Mouse (Mus musculus) heart, embryonic 15.5 days (tissue): ENCODE results near the gene Ubr3. TPM values are rescaled to one million over a fixed set of nuclear protein-coding genes. Genes with fewer than 3 reads are reported as not detected.

Experiments
- ATAC-seq: fragments of 200-750 bp; cut with Nextera tagmentation; replicated peaks from 2 replicates; pipeline ENCODE4 v1.8.0; 2017; ENCODE audit warnings: low read depth, moderate TSS enrichment; ENCODE audit not compliant: insufficient number of reproducible peaks, insufficient read depth, low FRiP score
- H3K27ac ChIP-seq: fragments of 300-500 bp; sonication (generic); 2 replicates; pipeline ENCODE4 v1.5.1; 2015; ENCODE audit warnings: mild to moderate bottlenecking, inconsistent platforms
- H3K27me3 ChIP-seq: fragments of 300-500 bp; sonication (generic); 2 replicates; pipeline ENCODE4 v1.6.1; 2015; ENCODE audit warnings: inconsistent platforms
- H3K36me3 ChIP-seq: fragments of 300-500 bp; sonication (generic); 2 replicates; pipeline ENCODE4 v1.6.1; 2015; ENCODE audit warnings: mild to moderate bottlenecking, inconsistent platforms
- H3K4me1 ChIP-seq: fragments of 300-500 bp; sonication (generic); replicated peaks from 2 replicates; pipeline ENCODE4 v1.6.1; 2015; ENCODE audit warnings: inconsistent platforms
- H3K4me2 ChIP-seq: fragments of 300-500 bp; sonication (generic); 2 replicates; pipeline ENCODE4 v1.6.1; 2015; ENCODE audit warnings: inconsistent platforms, mild to moderate bottlenecking, moderate library complexity
- H3K4me3 ChIP-seq: fragments of 300-500 bp; sonication (generic); 2 replicates; pipeline ENCODE4 v1.5.1; 2015; ENCODE audit warnings: mild to moderate bottlenecking, inconsistent platforms
- H3K9ac ChIP-seq: fragments of 300-500 bp; sonication (generic); 2 replicates; pipeline ENCODE4 v1.6.1; 2015; ENCODE audit warnings: mild to moderate bottlenecking, inconsistent platforms
- H3K9me3 ChIP-seq: fragments of 300-500 bp; sonication (generic); replicated peaks from 2 replicates; pipeline ENCODE4 v1.6.1; 2016; ENCODE audit warnings: inconsistent platforms
- WGBS: fragments of 180-500 bp; shearing (Covaris S2); methylation state at CpG from one replicate; pipeline ENCODE4 v1.1.7; 2015; ENCODE audit warnings: mixed read lengths; 5-methylcytosine and 5-hydroxymethylcytosine counted together
- polyA plus RNA-seq: library from polyadenylated mRNA; unstranded; fragments of >200 nt; fragmentation: Nextera tagmentation; extraction: Ambion mirVana; gene quantifications from 2 replicates; pipeline ENCODE4 v1.2.1, GENCODE M21; 2015

The Ubr3 gene
- polyA plus RNA-seq, 1 experiment from 2014 or later, result 9.1 TPM

DNA sequence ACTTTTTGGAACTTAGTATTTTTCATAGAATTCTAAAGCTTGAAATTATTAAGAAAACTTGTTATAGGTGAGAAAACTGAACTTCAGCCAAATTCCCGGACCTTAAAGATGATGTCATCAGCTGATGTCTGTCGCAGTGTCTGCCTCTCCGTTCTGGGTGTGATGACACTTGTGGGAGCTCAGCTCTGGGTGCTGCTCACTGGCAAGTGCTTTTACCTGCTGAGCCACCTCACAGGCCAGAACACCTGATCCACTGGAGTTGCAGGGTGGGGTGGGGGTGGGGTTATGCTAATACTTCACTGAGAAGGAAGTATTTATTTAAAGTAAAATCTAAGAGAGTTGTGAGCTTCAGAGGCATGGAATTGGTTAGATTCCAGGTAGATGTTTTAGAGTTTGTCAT lies 20.3 kb downstream of the Ubr3 start:
- Histone ChIP-seq H3K27me3 (no peaks in the 10 kb centered on the region), H3K9me3 (no peaks in the 10 kb centered on the region), H3K36me3 (peaks cover 35% of the 10 kb centered on the region)

DNA sequence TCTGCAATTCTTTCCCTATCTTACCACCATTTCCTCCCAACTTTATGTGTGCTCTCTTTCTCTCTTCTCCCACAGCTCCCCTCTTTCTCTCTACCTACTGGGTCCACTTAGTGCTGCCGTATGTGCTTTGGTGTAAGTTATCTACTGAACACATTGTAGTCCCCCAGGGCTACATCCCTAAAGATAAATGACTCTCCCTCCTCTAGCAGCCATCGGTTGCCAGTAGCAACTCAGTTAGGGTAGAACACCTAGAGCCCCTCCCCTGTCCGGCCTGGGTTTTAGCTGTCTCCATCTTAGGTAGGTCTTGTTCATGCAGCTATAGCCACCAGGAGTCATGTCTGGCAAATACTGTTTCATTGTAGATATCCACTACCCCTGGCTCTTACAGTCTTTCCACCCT lies 27.9 kb downstream of the Ubr3 start:
- H3K9me3 ChIP-seq, result no peaks in the 10 kb centered on the region
- no peak overlapping the region for H3K9ac ChIP-seq
- H3K27me3 ChIP-seq, result no peaks in the 10 kb centered on the region
- no peaks in the 10 kb centered on the region for H3K4me1 ChIP-seq
- no peak overlapping the region for H3K4me2 ChIP-seq
- WGBS, result 67% methylated on average over 3 of the region's 3 CpGs
- no peak overlapping the region for H3K27ac ChIP-seq
- H3K4me3 ChIP-seq, result no peak overlapping the region
- peaks cover 35% of the 10 kb centered on the region for H3K36me3 ChIP-seq
- no peak for ATAC-seq

More for the DNA sequence above, 20.3 kb downstream of the Ubr3 start:
- WGBS, result 70% methylated on average over 3 of the region's 3 CpGs
- H3K9ac ChIP-seq, result no peak overlapping the region
- no peak overlapping the region for H3K4me3 ChIP-seq
- no peak overlapping the region for H3K27ac ChIP-seq
- H3K4me1 ChIP-seq, result no peaks in the 10 kb centered on the region
- no peak overlapping the region for H3K4me2 ChIP-seq
- no peak for ATAC-seq

DNA sequence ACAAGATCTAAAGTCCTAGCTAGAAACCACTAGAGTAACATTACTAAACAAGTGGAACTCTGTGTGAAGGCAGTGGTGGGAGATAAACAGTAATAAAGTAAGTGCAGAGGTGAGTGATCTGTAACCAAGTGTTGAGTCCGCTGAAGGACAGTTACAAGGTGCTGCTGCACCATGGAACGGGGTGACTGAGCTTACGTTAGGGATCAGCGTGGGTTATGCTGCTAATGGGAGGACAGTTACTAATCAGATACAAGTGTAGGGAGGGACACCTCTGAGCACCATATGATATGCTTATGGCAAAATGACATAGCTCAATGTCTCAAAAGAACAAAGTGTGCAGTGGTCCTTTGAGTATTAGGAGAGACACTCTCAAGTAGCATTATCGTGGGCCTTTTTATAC lies 39.3 kb downstream of the Ubr3 start:
- Histone ChIP-seq H3K9me3 (no peaks in the 10 kb centered on the region), H3K4me3 (no peak overlapping the region), H3K4me2 (no peak overlapping the region), H3K27me3 (no peaks in the 10 kb centered on the region), H3K4me1 (no peaks in the 10 kb centered on the region), H3K27ac (no peak overlapping the region), H3K36me3 (peaks cover 30% of the 10 kb centered on the region), H3K9ac (no peak overlapping the region)
- no peak for ATAC-seq
- 91% methylated on average over 5 of the region's 5 CpGs for WGBS

DNA sequence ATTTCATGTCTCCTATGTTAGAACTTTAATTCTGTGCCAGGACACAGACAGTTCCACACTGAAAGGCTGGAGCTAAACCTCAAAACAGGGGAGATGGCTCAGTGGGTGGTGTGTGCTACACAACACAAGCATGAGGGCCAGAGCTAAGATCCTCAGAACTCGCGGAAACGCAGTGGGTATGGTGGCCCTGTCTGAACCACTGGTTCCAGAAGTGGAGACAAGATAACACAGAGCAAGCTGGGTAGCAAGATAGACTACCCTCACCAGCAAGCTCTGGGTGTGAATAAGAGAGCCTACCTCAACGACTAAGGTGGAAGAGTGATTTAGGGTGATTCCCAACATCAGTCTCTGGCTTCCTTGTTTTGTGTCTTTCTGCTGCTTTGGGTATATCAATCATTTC lies 42.2 kb downstream of the Ubr3 start:
- no peaks in the 10 kb centered on the region for H3K9me3 ChIP-seq
- 74% methylated on average over 4 of the region's 4 CpGs for WGBS
- ATAC-seq, result no peak
- H3K27me3 ChIP-seq, result no peaks in the 10 kb centered on the region
- no peak overlapping the region for H3K4me2 ChIP-seq
- no peak overlapping the region for H3K27ac ChIP-seq
- H3K36me3 ChIP-seq, result peaks cover 26% of the 10 kb centered on the region
- no peaks in the 10 kb centered on the region for H3K4me1 ChIP-seq
- no peak overlapping the region for H3K9ac ChIP-seq
- no peak overlapping the region for H3K4me3 ChIP-seq

DNA sequence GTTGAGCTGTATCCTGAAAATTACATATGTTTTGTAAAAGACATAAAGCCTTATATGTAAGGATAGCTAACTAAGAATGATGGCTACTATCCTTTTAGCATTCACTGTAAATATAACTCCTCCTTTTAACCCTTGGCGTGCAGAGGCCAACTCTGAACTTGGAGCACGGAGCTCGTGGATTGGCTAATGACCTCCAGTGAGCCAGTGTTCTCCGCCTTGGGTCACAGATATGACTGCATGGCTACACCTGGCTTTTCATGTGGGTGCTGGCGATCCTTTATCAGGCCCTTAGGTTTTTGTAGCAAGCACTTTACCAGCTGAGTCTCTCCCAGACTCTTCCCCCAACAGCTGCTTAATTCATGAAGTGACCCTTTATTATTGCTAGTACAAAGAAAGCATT lies 42.6 kb downstream of the Ubr3 start:
- no peak overlapping the region for H3K4me3 ChIP-seq
- H3K27me3 ChIP-seq, result no peaks in the 10 kb centered on the region
- no peak overlapping the region for H3K27ac ChIP-seq
- no peak for ATAC-seq
- H3K9me3 ChIP-seq, result no peaks in the 10 kb centered on the region
- no peak overlapping the region for H3K4me2 ChIP-seq
- H3K4me1 ChIP-seq, result no peaks in the 10 kb centered on the region
- WGBS, result 89% methylated on average over 5 of the region's 5 CpGs
- H3K9ac ChIP-seq, result no peak overlapping the region
- peaks cover 26% of the 10 kb centered on the region for H3K36me3 ChIP-seq

DNA sequence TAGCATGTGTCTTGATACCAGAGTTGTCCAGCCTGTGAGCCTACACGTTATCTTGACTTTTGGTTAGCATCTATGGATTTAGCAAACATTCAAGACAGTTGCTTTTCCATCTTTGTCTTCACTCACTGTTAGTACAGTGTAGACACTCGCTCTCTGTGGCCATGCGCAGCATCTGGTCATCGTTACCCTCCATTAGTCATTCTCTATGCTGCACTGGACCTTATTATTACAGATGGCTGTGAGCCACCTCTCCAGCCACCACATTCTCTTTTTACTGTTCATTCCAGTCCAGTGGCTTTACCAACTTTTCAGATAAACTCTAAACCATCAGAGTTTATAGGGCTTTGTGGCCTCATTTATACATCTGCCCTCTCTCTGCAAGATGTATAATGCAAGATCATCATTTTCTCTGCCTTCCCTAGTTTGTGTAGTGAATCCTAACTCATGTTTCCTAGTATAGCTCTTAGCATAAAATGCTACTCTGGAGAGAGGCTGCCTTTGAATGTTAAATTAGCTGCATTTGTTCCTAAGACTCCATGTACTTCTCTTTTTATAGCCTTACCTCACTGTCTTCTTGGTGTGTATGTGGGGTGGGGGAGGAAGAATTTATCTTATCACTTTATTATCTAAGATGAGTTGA lies 44.5 kb downstream of the Ubr3 start:
- 75% methylated on average over 4 of the region's 4 CpGs for WGBS
- no peaks in the 10 kb centered on the region for H3K9me3 ChIP-seq
- peaks cover 17% of the 10 kb centered on the region for H3K36me3 ChIP-seq
- no peak overlapping the region for H3K4me3 ChIP-seq
- H3K9ac ChIP-seq, result no peak overlapping the region
- no peak for ATAC-seq
- H3K27me3 ChIP-seq, result no peaks in the 10 kb centered on the region
- H3K4me1 ChIP-seq, result no peaks in the 10 kb centered on the region
- H3K4me2 ChIP-seq, result no peak overlapping the region
- H3K27ac ChIP-seq, result no peak overlapping the region

DNA sequence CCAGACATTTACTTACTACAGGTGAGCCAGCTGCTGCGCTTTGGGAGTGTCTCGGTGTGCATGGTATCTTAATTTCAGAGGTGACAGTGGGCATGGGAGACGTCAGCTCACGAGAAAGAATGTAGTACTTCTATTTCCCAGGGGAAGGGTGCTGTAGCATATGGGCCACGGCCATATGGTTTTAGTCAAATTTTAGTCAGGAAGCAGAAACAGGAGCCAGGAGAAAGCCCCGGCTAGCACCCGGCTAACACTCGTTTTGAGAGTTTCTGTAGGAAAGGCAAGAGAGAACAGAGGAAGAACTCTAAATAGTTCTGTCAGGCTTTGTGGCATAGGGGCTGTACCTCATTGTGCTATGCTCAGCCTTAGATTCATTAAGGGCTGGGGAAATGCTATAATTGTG lies 55.8 kb downstream of the Ubr3 start:
- whole genome bisulfite sequencing, result 77% methylated on average over 8 of the region's 8 CpGs
- H3K9me3 ChIP-seq, result no peaks in the 10 kb centered on the region
- H3K27me3 ChIP-seq, result no peaks in the 10 kb centered on the region
- ATAC-seq, result no peak
- H3K4me2 ChIP-seq, result no peak overlapping the region
- peaks cover 33% of the 10 kb centered on the region for H3K36me3 ChIP-seq
- H3K4me3 ChIP-seq, result no peak overlapping the region
- H3K27ac ChIP-seq, result no peak overlapping the region
- no peak overlapping the region for H3K9ac ChIP-seq
- no peaks in the 10 kb centered on the region for H3K4me1 ChIP-seq

DNA sequence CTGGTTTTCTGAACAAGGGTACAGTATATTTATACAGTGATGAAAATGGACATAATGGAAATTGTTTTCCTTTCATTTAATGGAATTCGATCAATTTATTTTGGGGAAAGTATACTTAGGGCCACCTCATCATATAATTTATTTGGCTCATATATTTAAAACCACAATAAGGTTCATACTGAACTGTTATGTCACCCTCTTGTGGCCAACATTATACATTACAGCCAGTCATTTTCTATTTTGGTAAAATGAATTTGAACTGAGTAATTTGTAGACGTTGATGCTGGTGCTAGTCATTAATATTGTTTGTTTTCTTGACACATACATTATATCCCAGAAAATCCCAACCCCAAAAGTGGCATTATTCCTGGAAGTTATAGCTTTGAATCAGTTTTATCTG lies 58.6 kb downstream of the Ubr3 start:
- H3K9me3 ChIP-seq, result no peaks in the 10 kb centered on the region
- H3K4me1 ChIP-seq, result no peaks in the 10 kb centered on the region
- peaks cover 30% of the 10 kb centered on the region for H3K36me3 ChIP-seq
- no peak overlapping the region for H3K9ac ChIP-seq
- WGBS, result 44% methylated on average over 2 of the region's 2 CpGs
- no peaks in the 10 kb centered on the region for H3K27me3 ChIP-seq
- no peak overlapping the region for H3K4me2 ChIP-seq
- H3K27ac ChIP-seq, result no peak overlapping the region
- no peak for ATAC-seq
- H3K4me3 ChIP-seq, result no peak overlapping the region

DNA sequence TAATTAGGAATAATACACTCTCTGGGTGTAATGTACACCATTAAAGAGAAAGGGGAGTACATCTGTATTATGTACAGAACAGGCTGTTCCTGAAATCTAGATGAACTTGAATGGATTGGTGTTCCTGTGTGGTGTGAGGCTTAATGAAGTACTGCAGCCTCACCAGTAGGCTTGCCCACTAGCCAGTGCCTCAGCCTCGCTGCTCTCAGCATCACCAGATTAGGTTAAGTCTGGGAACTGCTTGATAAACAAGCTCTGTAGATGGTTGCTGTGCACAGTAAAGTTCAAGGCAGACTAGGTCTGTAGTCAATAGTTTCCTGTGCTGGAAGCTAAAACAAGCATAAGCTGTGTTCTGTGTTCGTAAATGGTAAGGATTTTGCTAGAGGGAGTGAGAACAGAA lies 60.6 kb downstream of the Ubr3 start:
- Histone ChIP-seq H3K27ac (no peak overlapping the region), H3K36me3 (peaks cover 35% of the 10 kb centered on the region), H3K4me1 (no peaks in the 10 kb centered on the region), H3K9me3 (no peaks in the 10 kb centered on the region), H3K9ac (no peak overlapping the region), H3K27me3 (no peaks in the 10 kb centered on the region), H3K4me2 (no peak overlapping the region), H3K4me3 (no peak overlapping the region)
- 86% methylated on average over 2 of the region's 2 CpGs for WGBS
- no peak for ATAC-seq

DNA sequence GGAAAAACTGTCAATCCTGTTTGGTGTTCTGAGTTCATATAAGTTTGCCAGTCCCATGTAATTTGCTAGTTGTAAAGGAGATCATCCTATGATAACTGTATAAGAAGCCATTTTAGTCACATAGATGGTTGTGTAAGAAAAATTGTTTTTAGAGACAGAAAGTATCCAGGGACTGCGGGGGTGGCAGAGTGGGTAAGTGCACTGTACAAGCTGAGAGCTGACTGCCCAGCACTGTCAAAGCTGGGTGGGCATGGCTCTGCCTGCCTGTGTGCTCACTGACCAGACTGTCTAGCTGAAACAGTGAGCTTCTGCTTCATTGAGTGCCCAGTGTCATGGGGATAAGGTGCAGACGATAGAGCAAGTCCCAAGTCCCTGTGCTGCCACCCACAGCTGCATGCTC lies 77.8 kb downstream of the Ubr3 start:
- ATAC-seq, result no peak
- Histone ChIP-seq H3K4me2 (no peak overlapping the region), H3K4me3 (no peak overlapping the region), H3K4me1 (no peaks in the 10 kb centered on the region), H3K27me3 (no peaks in the 10 kb centered on the region), H3K36me3 (peaks cover 38% of the 10 kb centered on the region), H3K9ac (no peak overlapping the region), H3K9me3 (no peaks in the 10 kb centered on the region), H3K27ac (no peak overlapping the region)
- WGBS, result 93% methylated on average over 2 of the region's 2 CpGs

DNA sequence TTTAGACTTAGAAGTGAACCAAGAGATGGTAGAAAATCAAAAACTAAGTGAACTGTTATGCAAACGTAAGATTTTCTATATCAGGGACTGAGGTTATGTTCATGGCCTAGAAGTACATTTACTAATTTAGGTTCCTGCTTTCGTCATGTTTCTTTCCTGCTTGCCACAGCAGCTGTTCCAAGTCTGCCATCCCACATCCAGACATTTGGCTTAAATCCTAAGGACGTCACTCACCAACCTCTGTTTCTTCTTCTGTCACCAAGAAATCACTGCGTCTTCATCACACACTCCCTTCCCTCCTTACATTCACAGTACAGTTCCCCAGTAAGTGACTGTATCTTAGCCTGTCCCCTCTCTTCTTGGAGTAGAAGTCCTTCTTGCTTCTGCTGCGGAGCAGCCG lies 92.2 kb downstream of the Ubr3 start:
- Histone ChIP-seq H3K4me3 (no peak overlapping the region), H3K4me2 (no peak overlapping the region), H3K27me3 (no peaks in the 10 kb centered on the region), H3K36me3 (peaks cover 50% of the 10 kb centered on the region), H3K9ac (no peak overlapping the region), H3K9me3 (no peaks in the 10 kb centered on the region), H3K4me1 (no peaks in the 10 kb centered on the region), H3K27ac (no peak overlapping the region)
- no peak for ATAC-seq
- WGBS, result 89% methylated on average over 6 of the region's 6 CpGs

DNA sequence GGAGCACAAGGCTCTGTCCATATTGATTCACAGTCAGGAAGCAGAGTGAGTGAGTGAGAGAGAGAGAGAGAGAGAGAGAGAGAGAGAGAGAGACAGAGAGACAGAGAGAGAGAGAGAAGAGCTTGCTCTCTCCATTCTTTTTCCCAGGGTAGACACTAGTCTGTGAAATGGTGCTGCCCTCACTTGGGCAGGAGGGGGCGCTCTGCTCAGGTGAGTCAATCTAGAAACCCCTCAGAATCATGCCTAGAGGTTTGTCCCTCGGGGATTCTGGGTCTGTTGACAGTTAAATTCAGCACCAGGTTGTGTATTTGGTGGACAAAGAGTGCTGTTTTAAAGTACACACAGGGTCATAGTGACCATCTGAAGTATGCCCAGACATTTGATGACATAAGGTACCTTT lies 93.6 kb downstream of the Ubr3 start:
- peaks cover 42% of the 10 kb centered on the region for H3K36me3 ChIP-seq
- no peak for ATAC-seq
- no peaks in the 10 kb centered on the region for H3K4me1 ChIP-seq
- no peak overlapping the region for H3K27ac ChIP-seq
- H3K27me3 ChIP-seq, result no peaks in the 10 kb centered on the region
- H3K9me3 ChIP-seq, result no peaks in the 10 kb centered on the region
- WGBS, result 48% methylated on average over 2 of the region's 2 CpGs
- H3K4me2 ChIP-seq, result no peak overlapping the region
- H3K9ac ChIP-seq, result no peak overlapping the region
- no peak overlapping the region for H3K4me3 ChIP-seq
